Mouse (Mus musculus): ENCODE measurements around the gene Ppp3ca.

DNA sequence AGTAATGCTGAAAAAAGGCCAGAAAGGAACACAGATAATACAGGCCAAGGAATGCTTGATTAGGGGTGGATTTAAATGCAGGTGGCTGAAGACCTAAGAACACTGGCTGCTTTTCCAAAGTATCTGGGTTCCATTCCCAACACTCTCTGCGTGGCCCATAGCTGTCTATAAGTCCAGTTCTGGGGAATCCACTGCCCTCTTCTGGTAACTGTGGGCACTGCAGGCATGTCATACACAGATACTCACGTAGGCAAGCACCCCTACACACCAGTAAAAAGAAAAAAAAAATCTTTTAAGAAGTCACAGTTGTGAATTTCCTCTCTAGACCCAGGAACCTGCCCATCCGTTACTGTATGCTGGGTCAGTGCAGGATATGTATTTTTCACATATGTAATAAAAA is 167.7 kb downstream of the Ppp3ca start:
- TF ChIP-seq CTCF (IDR thresholded peaks at IDR 0.05; ENCODE audit: low read depth, low read length), result peak; percentile 44
- no peak for TF ChIP-seq POLR2A (IDR thresholded peaks at IDR 0.05; ENCODE audit: insufficient read depth, low read length)

Data from ES-Bruce4 (cell line).